Mouse (Mus musculus): ENCODE results near the gene Gm5868. TPM values are rescaled to one million over a fixed set of nuclear protein-coding genes. Genes with fewer than 3 reads are reported as not detected.
"Not testable (repeated sequence)": the region's sequence is repeated elsewhere in the genome, so short reads cannot be mapped to it uniquely, and the experiment has no call there.

Gm5868 gene
- 1.1 and 1.5 TPM in 2 replicates for polyA plus RNA-seq (2016; fragmentation: Nextera tagmentation; extraction: Ambion mirVana)

- 4% methylated on average over 38 of the region's 38 CpGs for WGBS
Observed at GRCm38 (mm10) chr5:72587192-72587681, at the start of gene Gm5868. Gm5868 (minus strand) TSS chr5:72587551.

GRCm38 (mm10) chr5:72636576-72636975, 49.2 kb upstream of the Gm5868 start:
- no peak for DNase-seq (ENCODE audit: extremely low spot score, low spot score)
- 87% methylated on average over 3 of the region's 3 CpGs for WGBS
- H3K27me3 ChIP-seq (ENCODE audit: poor library complexity, severe bottlenecking), result no peaks in the 10 kb centered on the region
- no peaks in the 10 kb centered on the region for H3K36me3 ChIP-seq (replicated peaks)
- H3K4me1 ChIP-seq, result no peaks in the 10 kb centered on the region
- H3K4me3 ChIP-seq, result no peak overlapping the region
- no peak overlapping the region for H3K27ac ChIP-seq
- H3K9me3 ChIP-seq, result no peaks in the 10 kb centered on the region

More at GRCm38 (mm10) chr5:72587192-72587681, at the start of gene Gm5868:
- Histone ChIP-seq H3K27me3 (ENCODE audit: poor library complexity, severe bottlenecking) (peaks cover 45% of the 10 kb centered on the region), H3K36me3 (replicated peaks) (no peaks in the 10 kb centered on the region), H3K4me1 (peaks cover 8% of the 10 kb centered on the region), H3K4me3 (peak within 1 kb of the TSS; percentile 52), H3K27ac (0 out of 2 replicates have a peak within 1 kb of the TSS, but pooled peaks have one; percentile 8), H3K9me3 (no peaks in the 10 kb centered on the region)
- peak; percentile 40 for DNase-seq (ENCODE audit: extremely low spot score, low spot score)

GRCm38 (mm10) chr5:72636122-72636521, 48.8 kb upstream of the Gm5868 start:
- Histone ChIP-seq H3K9me3 (no peaks in the 10 kb centered on the region), H3K27ac (no peak overlapping the region), H3K27me3 (ENCODE audit: poor library complexity, severe bottlenecking) (no peaks in the 10 kb centered on the region), H3K36me3 (replicated peaks) (no peaks in the 10 kb centered on the region), H3K4me1 (no peaks in the 10 kb centered on the region), H3K4me3 (no peak overlapping the region)
- 76% methylated on average over 3 of the region's 3 CpGs for WGBS
- DNase-seq (ENCODE audit: extremely low spot score, low spot score), result no peak

- Histone ChIP-seq H3K36me3 (replicated peaks) (no peaks in the 10 kb centered on the region), H3K27ac (no peak overlapping the region), H3K27me3 (ENCODE audit: poor library complexity, severe bottlenecking) (no peaks in the 10 kb centered on the region), H3K4me3 (no peak overlapping the region), H3K4me1 (no peaks in the 10 kb centered on the region), H3K9me3 (no peaks in the 10 kb centered on the region)
- no peak for DNase-seq (ENCODE audit: extremely low spot score, low spot score)
- 89% methylated on average over 9 of the region's 9 CpGs for WGBS
Observed at GRCm38 (mm10) chr5:72634791-72635271, 47.5 kb upstream of the Gm5868 start.

GRCm38 (mm10) chr5:72630026-72630425, 42.7 kb upstream of the Gm5868 start:
- Histone ChIP-seq H3K36me3 (replicated peaks) (no peaks in the 10 kb centered on the region), H3K4me1 (no peaks in the 10 kb centered on the region), H3K27me3 (ENCODE audit: poor library complexity, severe bottlenecking) (no peaks in the 10 kb centered on the region), H3K9me3 (no peaks in the 10 kb centered on the region), H3K4me3 (no peak overlapping the region), H3K27ac (no peak overlapping the region)
- no peak for DNase-seq (ENCODE audit: extremely low spot score, low spot score)
- 95% methylated on average over 6 of the region's 6 CpGs for WGBS

GRCm38 (mm10) chr5:72621022-72621421, 33.7 kb upstream of the Gm5868 start:
- H3K27ac ChIP-seq, result no peak overlapping the region
- H3K4me3 ChIP-seq, result no peak overlapping the region
- H3K9me3 ChIP-seq, result no peaks in the 10 kb centered on the region
- H3K4me1 ChIP-seq, result no peaks in the 10 kb centered on the region
- no peak for DNase-seq (ENCODE audit: extremely low spot score, low spot score)
- no peaks in the 10 kb centered on the region for H3K36me3 ChIP-seq (replicated peaks)
- no peaks in the 10 kb centered on the region for H3K27me3 ChIP-seq (ENCODE audit: poor library complexity, severe bottlenecking)
- 83% methylated on average over 1 of the region's 1 CpGs for WGBS

GRCm38 (mm10) chr5:72617413-72617812, 30.1 kb upstream of the Gm5868 start:
- Histone ChIP-seq H3K27me3 (ENCODE audit: poor library complexity, severe bottlenecking) (no peaks in the 10 kb centered on the region), H3K36me3 (replicated peaks) (no peaks in the 10 kb centered on the region), H3K4me1 (no peaks in the 10 kb centered on the region), H3K27ac (no peak overlapping the region), H3K9me3 (no peaks in the 10 kb centered on the region), H3K4me3 (no peak overlapping the region)
- WGBS, result 81% methylated on average over 4 of the region's 4 CpGs
- no peak for DNase-seq (ENCODE audit: extremely low spot score, low spot score)

GRCm38 (mm10) chr5:72603138-72603537, 15.8 kb upstream of the Gm5868 start:
- Histone ChIP-seq H3K4me3 (no peak overlapping the region), H3K4me1 (peaks cover 2% of the 10 kb centered on the region; the same call in 1 of the 2 replicates), H3K27ac (no peak overlapping the region), H3K36me3 (replicated peaks) (no peaks in the 10 kb centered on the region), H3K9me3 (no peaks in the 10 kb centered on the region), H3K27me3 (ENCODE audit: poor library complexity, severe bottlenecking) (no peaks in the 10 kb centered on the region)
- 94% methylated on average over 4 of the region's 4 CpGs for whole genome bisulfite sequencing
- DNase-seq (ENCODE audit: extremely low spot score, low spot score), result no peak

- Histone ChIP-seq H3K27me3 (ENCODE audit: poor library complexity, severe bottlenecking) (no peaks in the 10 kb centered on the region), H3K4me1 (peaks cover 2% of the 10 kb centered on the region; the same call in 1 of the 2 replicates), H3K4me3 (no peak overlapping the region), H3K27ac (no peak overlapping the region), H3K36me3 (replicated peaks) (no peaks in the 10 kb centered on the region), H3K9me3 (no peaks in the 10 kb centered on the region)
- DNase-seq (ENCODE audit: extremely low spot score, low spot score), result peak; percentile 49
- 10% methylated on average over 5 of the region's 5 CpGs for WGBS
Observed at GRCm38 (mm10) chr5:72601006-72601405, 13.7 kb upstream of the Gm5868 start.

GRCm38 (mm10) chr5:72586667-72587191, 622 bp downstream of the Gm5868 start:
- WGBS, result 46% methylated on average over 25 of the region's 25 CpGs
- H3K36me3 ChIP-seq (replicated peaks); H3K9me3 ChIP-seq; H3K4me1 ChIP-seq; DNase-seq (ENCODE audit: extremely low spot score, low spot score); H3K27ac ChIP-seq: not testable (repeated sequence)
- peaks cover 50% of the 10 kb centered on the region for H3K27me3 ChIP-seq (ENCODE audit: poor library complexity, severe bottlenecking)
- peak overlapping the region; percentile 52 for H3K4me3 ChIP-seq

- H3K27ac ChIP-seq; DNase-seq (ENCODE audit: extremely low spot score, low spot score): not testable (repeated sequence)
- peaks cover 56% of the 10 kb centered on the region for H3K27me3 ChIP-seq (ENCODE audit: poor library complexity, severe bottlenecking)
Observed at GRCm38 (mm10) chr5:72586122-72586521, 1.2 kb downstream of the Gm5868 start.

GRCm38 (mm10) chr5:72580970-72581332, 6.4 kb downstream of the Gm5868 start, which contains the start of gene Zar1:
Zar1 (minus strand) TSS chr5:72581254.
- Histone ChIP-seq H3K27ac (peak within 1 kb of the TSS; percentile 68), H3K4me3 (peak within 1 kb of the TSS; percentile 56), H3K27me3 (ENCODE audit: poor library complexity, severe bottlenecking) (peaks cover 60% of the 10 kb centered on the region), H3K4me1 (peaks cover 14% of the 10 kb centered on the region)
- 7% methylated on average over 17 of the region's 21 CpGs for WGBS
- H3K9me3 ChIP-seq; H3K36me3 ChIP-seq (replicated peaks); DNase-seq (ENCODE audit: extremely low spot score, low spot score): not testable (repeated sequence)

More at GRCm38 (mm10) chr5:72586122-72586521, 1.2 kb downstream of the Gm5868 start:
- 44% methylated on average over 7 of the region's 7 CpGs for WGBS
- H3K4me1 ChIP-seq; H3K4me3 ChIP-seq; H3K36me3 ChIP-seq (replicated peaks); H3K9me3 ChIP-seq: not testable (repeated sequence)

- peak overlapping the region; percentile 56 for H3K4me3 ChIP-seq
Observed at GRCm38 (mm10) chr5:72580088-72580969, 7.0 kb downstream of the Gm5868 start.

More at GRCm38 (mm10) chr5:72580088-72580969, 7.0 kb downstream of the Gm5868 start:
- peak; percentile 49 for DNase-seq (ENCODE audit: extremely low spot score, low spot score)
- Histone ChIP-seq H3K4me1 (peaks cover 14% of the 10 kb centered on the region), H3K27ac (peak overlapping the region; percentile 68), H3K27me3 (ENCODE audit: poor library complexity, severe bottlenecking) (peaks cover 56% of the 10 kb centered on the region)
- not testable (repeated sequence) for H3K9me3 ChIP-seq; H3K36me3 ChIP-seq (replicated peaks)
- WGBS, result 7% methylated on average over 65 of the region's 73 CpGs

Measured in forebrain, embryonic 10.5 days (tissue).